7 mouse cellular contexts compared by ENCODE assay signal in genomic region chrX:21360771-21361667, GRCm38 (mm10).
A peak's percentile ranks its signal among the peaks of the same experiment; 100 is the strongest.
DNase-seq lines count a peak whose midpoint lies in the region; ATAC-seq and TF ChIP-seq lines count a peak whose summit lies in the region.

No protein-coding gene starts in this region.

- no peaks in the 10 kb centered on the region for H3K9me3 ChIP-seq in forebrain, embryonic 13.5 days (replicated peaks)
- 0 out of 2 replicates have a peak, but pooled peaks cover 5% of the 10 kb centered on the region for H3K9me3 ChIP-seq in hindbrain, embryonic 10.5 days

- WGBS in forebrain, embryonic 13.5 days = 19% methylated on average over 43 of the region's 43 CpGs
- 26% methylated on average over 43 of the region's 43 CpGs for WGBS in hindbrain, embryonic 10.5 days
- WGBS in small intestine, adult 2 months = 12% methylated on average over 43 of the region's 43 CpGs

- ATAC-seq in forebrain, embryonic 13.5 days = peak; percentile 97

- H3K9ac ChIP-seq in forebrain, embryonic 13.5 days = peak overlapping the region; percentile 60

- no peaks in the 10 kb centered on the region for H3K27me3 ChIP-seq in forebrain, embryonic 13.5 days
- no peaks in the 10 kb centered on the region for H3K27me3 ChIP-seq in hindbrain, embryonic 10.5 days (ENCODE audit: insufficient read depth, poor library complexity, severe bottlenecking)
- H3K27me3 ChIP-seq in small intestine, adult 2 months (ENCODE audit: control insufficient read depth, insufficient read depth, low read length) = no peaks in the 10 kb centered on the region

- DNase-seq in ZHBTc4 (ENCODE audit: low read depth, low spot score) = peak; percentile 51
- DNase-seq in hindbrain, embryonic 10.5 days (ENCODE audit: low spot score) = peak; percentile 57
- peak; percentile 13 to 42 for DNase-seq in left cerebral cortex, adult 9 months (ENCODE audit: low spot score in 2 of 2)
- DNase-seq in mesoderm, embryonic 11.5 days (ENCODE audit: low read depth, low spot score) = peak; percentile 74

- TF ChIP-seq POLR2A in small intestine, adult 2 months (IDR thresholded peaks at IDR 0.05; ENCODE audit: low read depth, low read length) = no peak

- H3K4me2 ChIP-seq in forebrain, embryonic 13.5 days = peak overlapping the region; percentile 64

- no peak for TF ChIP-seq CTCF in small intestine, adult 2 months (IDR thresholded peaks at IDR 0.05; ENCODE audit: extremely low read depth, insufficient read length, insufficient replicate concordance, low read depth, low read length)

- H3K4me1 ChIP-seq in brown adipose tissue, adult 24 weeks (ENCODE audit: control insufficient read depth, insufficient read depth, insufficient read length, low read length) = no peaks in the 10 kb centered on the region; the same call in 1 of the 2 replicates
- no peaks in the 10 kb centered on the region for H3K4me1 ChIP-seq in forebrain, embryonic 13.5 days
- H3K4me1 ChIP-seq in hindbrain, embryonic 10.5 days (replicated peaks) = no peaks in the 10 kb centered on the region
- no peaks in the 10 kb centered on the region for H3K4me1 ChIP-seq in small intestine, adult 2 months (ENCODE audit: control insufficient read depth, insufficient read depth, insufficient read length, low read length)

- peak overlapping the region; percentile 51 for H3K4me3 ChIP-seq in brown adipose tissue, adult 24 weeks (ENCODE audit: insufficient read depth, low read depth, low read length)
- H3K4me3 ChIP-seq in forebrain, embryonic 13.5 days = peak overlapping the region; percentile 42
- H3K4me3 ChIP-seq in hindbrain, embryonic 10.5 days = peak overlapping the region; percentile 49
- peak overlapping the region; percentile 52 for H3K4me3 ChIP-seq in small intestine, adult 2 months (ENCODE audit: low read depth, low read length)

- no peaks in the 10 kb centered on the region for H3K36me3 ChIP-seq in forebrain, embryonic 13.5 days (ENCODE audit: poor library complexity, severe bottlenecking)
- H3K36me3 ChIP-seq in hindbrain, embryonic 10.5 days = no peaks in the 10 kb centered on the region
- no peaks in the 10 kb centered on the region for H3K36me3 ChIP-seq in small intestine, adult 2 months (ENCODE audit: control insufficient read depth, insufficient read depth, low read length)

- H3K27ac ChIP-seq in brown adipose tissue, adult 24 weeks (replicated peaks; ENCODE audit: low read depth, low read length) = no peak overlapping the region
- H3K27ac ChIP-seq in forebrain, embryonic 13.5 days = peak overlapping the region; percentile 66
- H3K27ac ChIP-seq in hindbrain, embryonic 10.5 days = peak overlapping the region; percentile 66
- H3K27ac ChIP-seq in small intestine, adult 2 months (ENCODE audit: insufficient read depth, low read depth, low read length) = no peak overlapping the region

Comparison
In these comparisons a context has a peak if more than half of its experiments do, and no peak if none do; other contexts are left out.
1. H3K27ac ChIP-seq: peak in forebrain, embryonic 13.5 days (single experiment) and hindbrain, embryonic 10.5 days (single experiment); none in brown adipose tissue, adult 24 weeks (single experiment) and small intestine, adult 2 months (single experiment).
2. Peak in every context shown above with its lines, with median percentiles within 50 percentile points of each other: DNase-seq and H3K4me3 ChIP-seq.